Mouse (Mus musculus): ENCODE data around the gene Ppara. TPM values are rescaled to one million over a fixed set of nuclear protein-coding genes. Genes with fewer than 3 reads are reported as not detected.
"Not testable (repeated sequence)": the region's sequence is repeated elsewhere in the genome, so short reads cannot be mapped to it uniquely, and the experiment has no call there.

The Ppara gene
- total RNA-seq, 2 experiments from 2014 or later, result 2.3 to 2.9 TPM

DNA sequence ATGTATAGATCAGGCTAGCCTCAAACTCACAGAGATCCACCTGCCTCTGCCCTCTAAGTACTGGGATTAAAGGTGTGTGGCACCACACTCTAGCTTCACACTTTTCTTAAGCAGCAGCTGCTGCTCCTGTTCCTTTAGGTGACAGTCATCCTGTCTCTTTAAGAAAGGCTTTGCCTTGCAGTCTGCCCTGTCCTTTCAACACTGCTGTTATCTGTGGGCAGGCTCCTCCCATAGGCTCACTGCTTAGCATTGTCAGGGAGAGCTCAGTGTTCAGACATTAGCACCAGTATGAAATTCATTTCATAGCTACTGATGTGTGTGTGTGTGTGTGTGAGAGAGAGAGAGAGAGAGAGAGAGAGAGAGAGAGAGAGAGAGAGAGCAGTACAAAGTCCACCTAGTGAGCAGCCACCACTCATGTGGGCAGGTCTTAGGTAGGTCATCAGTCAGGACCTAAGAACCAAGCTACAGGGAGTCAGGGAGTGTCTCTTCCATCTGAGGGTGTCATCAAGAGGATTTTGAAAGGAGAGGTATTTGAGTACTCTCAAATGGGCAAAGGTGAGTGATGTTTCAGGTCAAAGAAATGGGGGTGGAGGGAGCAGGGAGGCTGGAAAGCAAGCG, 19.4 kb downstream of the Ppara start:
- no peak for DNase-seq (ENCODE audit: low spot score in 2 of 2)

GRCm38 (mm10) chr15:85755214-85755613, 20.4 kb downstream of the Ppara start:
- DNase-seq (ENCODE audit: low spot score in 2 of 2), result no peak

GRCm38 (mm10) chr15:85756611-85757010, 21.8 kb downstream of the Ppara start:
- DNase-seq (ENCODE audit: low spot score in 2 of 2), result peak in 1 of 2 experiments; percentile 45

- no peak for DNase-seq (ENCODE audit: low spot score in 2 of 2)
These were observed 23.0 kb downstream of the Ppara start for GRCm38 (mm10) chr15:85757768-85758167.

- DNase-seq (ENCODE audit: low spot score in 2 of 2), result no peak
These were observed 28.0 kb downstream of the Ppara start for GRCm38 (mm10) chr15:85762761-85763160.

- DNase-seq (ENCODE audit: low spot score in 2 of 2), result no peak
These were observed 30.2 kb downstream of the Ppara start for GRCm38 (mm10) chr15:85765022-85765421.

GRCm38 (mm10) chr15:85766677-85767076, 31.9 kb downstream of the Ppara start:
- no peak for DNase-seq (ENCODE audit: low spot score in 2 of 2)

- no peak for DNase-seq (ENCODE audit: low spot score in 2 of 2)
These were observed 34.2 kb downstream of the Ppara start for GRCm38 (mm10) chr15:85768991-85769390.

DNA sequence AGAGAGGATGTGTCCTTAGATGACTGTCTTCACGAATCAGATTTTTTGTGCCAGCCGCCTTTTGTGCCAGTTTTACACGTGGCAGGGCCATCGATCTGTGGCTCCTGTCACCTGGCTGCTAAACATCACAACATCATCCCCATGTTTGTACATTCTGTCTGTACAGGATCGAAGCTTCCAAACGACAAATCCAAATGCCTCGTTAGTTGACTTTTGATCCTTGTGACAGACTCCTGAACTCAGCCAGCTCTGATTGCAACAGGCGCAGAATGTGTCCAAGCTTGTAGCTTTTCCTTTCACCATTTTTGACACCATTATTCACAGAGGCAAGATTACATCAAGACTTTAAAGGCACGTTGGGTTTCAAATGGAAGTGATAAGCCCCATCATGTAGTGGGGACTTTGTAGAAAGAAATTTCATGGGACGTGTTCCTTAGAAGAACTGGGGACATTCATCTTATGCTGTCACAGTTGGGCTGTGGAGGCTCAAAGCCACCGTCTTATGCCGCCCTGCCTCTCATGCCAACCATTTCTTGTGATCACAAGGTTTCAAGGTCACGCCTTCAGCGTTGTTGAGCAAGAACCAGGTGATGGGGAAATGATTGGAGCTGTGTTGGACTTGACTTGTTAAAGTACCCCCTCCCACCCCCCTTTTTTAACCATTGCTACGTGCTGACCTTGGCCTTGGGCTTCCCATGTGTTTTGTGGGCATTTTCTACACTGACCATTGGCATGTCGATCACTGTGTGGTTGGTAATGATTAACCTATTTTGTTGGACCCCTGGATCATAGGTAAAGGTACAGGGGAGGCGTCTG, 36.7 kb downstream of the Ppara start:
- no peak for DNase-seq (ENCODE audit: low spot score in 2 of 2)

- DNase-seq (ENCODE audit: low spot score in 2 of 2), result no peak
These were observed 37.5 kb downstream of the Ppara start for GRCm38 (mm10) chr15:85772146-85772740.

DNA sequence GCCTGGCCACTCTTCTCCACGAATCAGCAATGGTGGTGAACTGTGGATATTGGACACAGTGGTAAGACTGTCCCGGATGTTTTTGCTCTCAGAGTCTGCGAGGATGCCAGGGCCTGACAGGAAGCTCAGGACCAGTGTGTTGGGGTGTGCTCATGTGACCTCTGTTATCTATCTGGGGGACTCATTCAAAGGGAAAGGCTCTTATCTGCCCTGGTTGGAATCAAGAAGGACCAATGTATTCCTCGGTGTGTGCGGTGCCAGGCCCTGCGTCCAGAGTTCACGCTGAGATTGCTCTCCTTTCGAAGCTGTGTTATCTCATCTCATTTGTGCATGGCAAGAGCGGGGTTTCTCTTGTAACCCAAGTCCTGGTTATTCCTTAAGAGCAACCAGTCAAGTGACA, 39.6 kb downstream of the Ppara start:
- DNase-seq (ENCODE audit: low spot score in 2 of 2), result no peak

DNA sequence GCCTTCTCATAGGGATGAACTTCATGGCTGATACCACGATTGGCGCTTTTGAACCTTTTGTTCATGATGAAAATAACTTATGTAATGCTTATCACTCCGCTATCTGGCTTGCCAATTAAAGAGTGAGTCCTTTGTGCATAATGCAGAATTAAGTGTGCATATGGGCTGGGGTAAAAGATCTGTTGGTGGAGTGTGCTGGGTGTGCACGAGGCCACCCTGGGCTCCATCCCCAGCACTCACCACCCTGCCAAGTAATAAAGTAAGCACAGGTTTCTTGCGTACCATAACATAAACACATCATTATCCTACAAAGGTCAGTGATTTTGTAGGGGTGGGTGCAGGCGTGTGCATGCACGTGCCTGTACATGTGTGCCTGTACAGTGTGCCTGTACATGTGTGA, 40.2 kb downstream of the Ppara start:
- no peak for DNase-seq (ENCODE audit: low spot score in 2 of 2)

DNA sequence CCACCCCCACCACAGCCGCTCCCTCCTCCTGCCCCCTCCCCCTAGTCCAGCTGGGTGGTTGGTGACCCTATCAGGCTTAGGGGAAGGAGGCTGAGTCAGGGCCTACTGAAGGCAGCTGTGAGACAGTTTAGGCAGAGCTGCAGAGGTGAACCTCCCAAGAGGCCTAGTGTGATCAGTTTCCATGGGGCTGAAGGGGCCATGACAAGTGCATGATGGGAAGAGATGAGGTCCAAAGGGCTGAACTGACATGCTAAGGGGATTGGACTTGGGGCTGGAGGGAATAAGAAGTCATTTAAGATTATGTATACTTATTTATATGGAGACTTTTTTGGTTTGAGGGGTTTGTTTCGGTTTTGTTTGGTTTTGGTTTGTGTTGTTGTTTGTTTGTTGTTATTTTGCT, 41.5 kb downstream of the Ppara start:
- no peak for DNase-seq (ENCODE audit: low spot score in 2 of 2)

- DNase-seq (ENCODE audit: low spot score in 2 of 2), result peak; percentile 28 to 39
These were observed 42.0 kb downstream of the Ppara start for GRCm38 (mm10) chr15:85776771-85777170.

- DNase-seq (ENCODE audit: low spot score in 2 of 2), result not testable (repeated sequence)
These were observed 44.1 kb downstream of the Ppara start for GRCm38 (mm10) chr15:85778891-85779290.

DNA sequence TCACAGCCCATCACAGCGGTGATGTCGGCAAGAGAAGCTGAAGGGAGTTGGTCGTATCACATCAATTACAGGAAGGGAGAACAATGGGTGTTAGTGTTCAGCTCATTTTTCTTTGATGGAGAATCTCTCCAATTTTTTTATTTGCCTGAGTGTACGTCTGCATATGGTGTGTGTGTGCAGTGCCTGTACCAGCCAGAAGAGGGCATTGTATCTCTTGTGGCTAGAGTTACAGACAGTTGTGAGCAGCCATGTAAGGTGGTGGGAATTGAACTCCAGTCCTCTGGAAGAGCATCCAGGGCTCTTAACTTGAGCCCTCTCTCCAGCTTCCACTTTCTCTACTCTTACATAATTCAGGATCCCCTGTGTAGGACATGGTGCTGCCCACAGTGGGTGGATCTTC, 48.4 kb downstream of the Ppara start:
- DNase-seq (ENCODE audit: low spot score in 2 of 2), result no peak

- DNase-seq (ENCODE audit: low spot score in 2 of 2), result no peak
These were observed 49.6 kb downstream of the Ppara start for GRCm38 (mm10) chr15:85784341-85784740.

DNA sequence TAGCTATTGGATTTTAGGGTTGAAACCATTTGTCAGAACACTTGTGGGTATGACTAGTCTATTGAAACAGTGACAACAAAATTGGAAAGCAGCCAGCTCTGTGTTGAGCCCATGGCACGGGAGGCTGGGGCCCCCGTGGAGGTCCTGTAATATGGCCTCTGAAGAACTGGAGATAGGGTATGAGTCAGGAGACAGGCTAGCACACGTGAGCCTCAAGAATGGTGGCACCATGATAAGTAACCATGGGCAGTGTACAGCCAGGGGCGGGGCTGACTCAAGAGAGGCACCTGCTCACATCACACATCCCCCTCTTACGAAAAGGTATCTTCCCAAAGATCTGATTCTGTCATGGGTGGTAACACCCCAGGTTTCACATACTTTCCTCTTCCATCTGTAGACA, 51.9 kb downstream of the Ppara start:
- no peak for DNase-seq (ENCODE audit: low spot score in 2 of 2)

DNA sequence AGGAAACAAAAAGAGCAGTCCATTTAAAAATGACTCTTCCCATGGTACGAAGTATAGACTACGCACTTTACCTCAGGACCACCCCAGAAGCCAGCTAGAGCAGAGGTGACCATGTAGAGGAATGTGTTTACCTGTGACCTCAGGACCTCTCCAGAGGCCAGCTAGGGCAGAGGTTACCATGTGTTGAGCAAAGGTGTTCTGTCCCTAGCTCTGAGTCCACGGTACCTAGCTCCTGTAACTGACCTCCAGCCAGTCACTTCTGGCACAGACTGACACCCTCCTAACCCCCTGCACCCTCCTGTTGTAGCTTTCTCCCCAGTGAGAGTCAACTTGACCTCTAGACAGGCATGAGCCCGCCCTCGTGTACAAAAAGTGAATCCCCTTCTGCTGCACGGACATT, 52.7 kb downstream of the Ppara start:
- no peak for DNase-seq (ENCODE audit: low spot score in 2 of 2)

GRCm38 (mm10) chr15:85788051-85788450, 53.3 kb downstream of the Ppara start:
- DNase-seq (ENCODE audit: low spot score in 2 of 2), result no peak

- DNase-seq (ENCODE audit: low spot score in 2 of 2), result no peak
These were observed 53.9 kb downstream of the Ppara start for GRCm38 (mm10) chr15:85788633-85789032.

DNA sequence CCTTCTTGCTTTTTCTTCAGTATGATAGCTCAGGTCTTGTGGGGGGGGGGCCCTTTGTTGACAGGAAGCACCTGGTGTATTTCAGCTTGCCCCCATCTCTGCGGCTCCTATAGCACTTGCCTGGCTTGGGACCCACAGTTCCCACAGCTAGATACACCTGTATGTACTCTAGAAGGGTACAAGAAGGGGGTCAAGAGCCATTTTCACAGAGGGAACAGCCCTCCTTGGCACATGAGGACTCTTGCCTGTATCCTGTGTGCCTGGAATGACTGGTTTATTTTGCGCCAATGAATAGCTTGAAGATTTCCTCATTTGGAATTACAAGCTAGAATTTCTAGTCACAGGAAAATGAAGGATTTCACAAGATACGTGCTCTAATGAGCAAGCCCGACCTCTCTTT, 56.7 kb downstream of the Ppara start:
- no peak for DNase-seq (ENCODE audit: low spot score in 2 of 2)
